Mouse (Mus musculus): ENCODE measurements around the gene Bcl2l2. TPM values are rescaled to one million over a fixed set of nuclear protein-coding genes. Genes with fewer than 3 reads are reported as not detected.

The Bcl2l2 gene
- 5.3 and 6.1 TPM in 2 replicates for polyA plus RNA-seq (2014; fragmentation: Nextera tagmentation; extraction: Ambion mirVana)

DNA sequence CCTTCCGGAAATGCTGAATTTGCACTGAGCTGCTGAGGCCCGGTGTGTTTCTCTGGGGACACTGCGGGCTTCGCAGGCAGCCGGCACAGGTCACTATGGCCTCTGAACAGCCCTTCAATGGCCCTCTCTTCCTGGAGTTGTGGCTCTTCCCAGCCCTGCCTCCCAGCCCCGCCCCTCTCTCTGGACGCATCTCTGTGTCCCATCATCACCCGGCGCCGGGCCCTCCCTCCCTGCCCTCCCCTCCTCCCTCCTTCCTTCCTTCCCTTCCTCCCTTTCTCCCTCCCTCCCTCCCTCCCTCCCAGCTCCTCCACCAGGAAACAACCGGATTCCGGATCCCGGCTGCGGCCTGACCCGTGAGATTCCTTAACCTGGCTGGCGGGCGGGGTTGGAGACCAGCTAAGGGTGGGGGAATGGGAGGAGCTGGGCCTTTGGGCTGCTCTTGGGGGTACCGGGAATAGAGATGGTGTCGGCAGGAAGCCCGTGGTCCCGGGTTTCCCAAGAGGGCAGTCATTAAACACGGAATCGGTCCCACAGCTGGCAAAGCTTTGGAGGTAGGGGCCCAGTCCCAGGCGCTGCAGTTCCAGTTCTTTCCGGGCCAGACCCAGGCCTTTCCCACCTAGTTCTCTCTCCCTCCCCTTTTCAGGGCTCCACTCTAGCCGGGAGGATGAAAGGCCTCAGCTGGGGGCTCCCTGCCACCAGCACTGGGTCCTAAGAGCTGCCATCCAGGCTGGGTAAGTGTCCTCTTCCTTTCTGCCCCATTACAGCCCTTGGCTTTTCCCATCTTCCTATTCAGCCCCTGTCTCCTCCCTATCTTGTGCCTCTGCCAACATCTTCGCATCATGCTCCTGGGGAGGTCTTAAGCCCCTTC, at the start of gene Bcl2l2, which contains the start of gene Gm20521:
Gene Bcl2l2, plus strand, starts transcription at position 224 of the 868 bp plus-strand sequence.
Gene Gm20521, plus strand, starts transcription at position 288 of the 868 bp plus-strand sequence.
- no peaks in the 10 kb centered on the region for H3K27me3 ChIP-seq (ENCODE audit: control insufficient read depth, insufficient read depth, low read length)
- ATAC-seq (ENCODE audit: low FRiP score, low TSS enrichment) = peak; percentile 91
- H3K9ac ChIP-seq (ENCODE audit: low read depth, low read length) = peak within 1 kb of the TSS; percentile 84
- peak within 1 kb of the TSS; percentile 73 for H3K4me3 ChIP-seq (ENCODE audit: low read length)
- H3K36me3 ChIP-seq (ENCODE audit: control insufficient read depth, insufficient read depth, low read length) = peaks cover 12% of the 10 kb centered on the region; the same call in 1 of the 2 replicates
- peak within 1 kb of the TSS; percentile 95 for H3K27ac ChIP-seq (ENCODE audit: low read depth, low read length)
- under 1% methylated on average over 27 of the region's 27 CpGs for WGBS
- H3K4me1 ChIP-seq (ENCODE audit: control insufficient read depth, insufficient read depth, low read length) = peaks cover 7% of the 10 kb centered on the region; the same call in 1 of the 2 replicates
- peak within 1 kb of the TSS; percentile 80 for H3K4me2 ChIP-seq (replicated peaks; ENCODE audit: low read depth, low read length)
- no peaks in the 10 kb centered on the region for H3K9me3 ChIP-seq (ENCODE audit: control insufficient read depth, low read length)

- H3K27ac ChIP-seq (ENCODE audit: low read depth, low read length) = no peak overlapping the region
- H3K4me1 ChIP-seq (ENCODE audit: control insufficient read depth, insufficient read depth, low read length) = no peaks in the 10 kb centered on the region
- no peaks in the 10 kb centered on the region for H3K9me3 ChIP-seq (ENCODE audit: control insufficient read depth, low read length)
- no peak for ATAC-seq (ENCODE audit: low FRiP score, low TSS enrichment)
- H3K4me3 ChIP-seq (ENCODE audit: low read length) = no peak overlapping the region
- WGBS = under 1% methylated on average over 4 of the region's 4 CpGs
- no peaks in the 10 kb centered on the region for H3K36me3 ChIP-seq (ENCODE audit: control insufficient read depth, insufficient read depth, low read length)
- no peaks in the 10 kb centered on the region; the same call in 1 of the 2 replicates for H3K27me3 ChIP-seq (ENCODE audit: control insufficient read depth, insufficient read depth, low read length)
- no peak overlapping the region for H3K4me2 ChIP-seq (replicated peaks; ENCODE audit: low read depth, low read length)
- H3K9ac ChIP-seq (ENCODE audit: low read depth, low read length) = no peak overlapping the region
Measured at GRCm38 (mm10) chr14:54843461-54843860, 39.7 kb upstream of the Bcl2l2 start.

- Histone ChIP-seq H3K4me3 (ENCODE audit: low read length) (no peak overlapping the region), H3K27me3 (ENCODE audit: control insufficient read depth, insufficient read depth, low read length) (no peaks in the 10 kb centered on the region), H3K27ac (ENCODE audit: low read depth, low read length) (no peak overlapping the region), H3K4me2 (replicated peaks; ENCODE audit: low read depth, low read length) (no peak overlapping the region), H3K4me1 (ENCODE audit: control insufficient read depth, insufficient read depth, low read length) (no peaks in the 10 kb centered on the region), H3K9me3 (ENCODE audit: control insufficient read depth, low read length) (no peaks in the 10 kb centered on the region), H3K36me3 (ENCODE audit: control insufficient read depth, insufficient read depth, low read length) (peaks cover 38% of the 10 kb centered on the region), H3K9ac (ENCODE audit: low read depth, low read length) (no peak overlapping the region)
- no peak for ATAC-seq (ENCODE audit: low FRiP score, low TSS enrichment)
- 89% methylated on average over 3 of the region's 3 CpGs for WGBS
Measured at GRCm38 (mm10) chr14:54855726-54856125, 27.5 kb upstream of the Bcl2l2 start.

- H3K36me3 ChIP-seq (ENCODE audit: control insufficient read depth, insufficient read depth, low read length) = peaks cover 38% of the 10 kb centered on the region
- no peaks in the 10 kb centered on the region for H3K4me1 ChIP-seq (ENCODE audit: control insufficient read depth, insufficient read depth, low read length)
- H3K27me3 ChIP-seq (ENCODE audit: control insufficient read depth, insufficient read depth, low read length) = no peaks in the 10 kb centered on the region
- 87% methylated on average over 7 of the region's 7 CpGs for WGBS
- ATAC-seq (ENCODE audit: low FRiP score, low TSS enrichment) = no peak
- no peak overlapping the region for H3K4me3 ChIP-seq (ENCODE audit: low read length)
- no peak overlapping the region for H3K4me2 ChIP-seq (replicated peaks; ENCODE audit: low read depth, low read length)
- no peak overlapping the region for H3K27ac ChIP-seq (ENCODE audit: low read depth, low read length)
- H3K9me3 ChIP-seq (ENCODE audit: control insufficient read depth, low read length) = no peaks in the 10 kb centered on the region
- no peak overlapping the region for H3K9ac ChIP-seq (ENCODE audit: low read depth, low read length)
Measured at GRCm38 (mm10) chr14:54856703-54857102, 26.5 kb upstream of the Bcl2l2 start.

GRCm38 (mm10) chr14:54857891-54858290, 25.3 kb upstream of the Bcl2l2 start:
- WGBS = 90% methylated on average over 9 of the region's 9 CpGs
- no peak overlapping the region for H3K4me2 ChIP-seq (replicated peaks; ENCODE audit: low read depth, low read length)
- no peaks in the 10 kb centered on the region for H3K9me3 ChIP-seq (ENCODE audit: control insufficient read depth, low read length)

DNA sequence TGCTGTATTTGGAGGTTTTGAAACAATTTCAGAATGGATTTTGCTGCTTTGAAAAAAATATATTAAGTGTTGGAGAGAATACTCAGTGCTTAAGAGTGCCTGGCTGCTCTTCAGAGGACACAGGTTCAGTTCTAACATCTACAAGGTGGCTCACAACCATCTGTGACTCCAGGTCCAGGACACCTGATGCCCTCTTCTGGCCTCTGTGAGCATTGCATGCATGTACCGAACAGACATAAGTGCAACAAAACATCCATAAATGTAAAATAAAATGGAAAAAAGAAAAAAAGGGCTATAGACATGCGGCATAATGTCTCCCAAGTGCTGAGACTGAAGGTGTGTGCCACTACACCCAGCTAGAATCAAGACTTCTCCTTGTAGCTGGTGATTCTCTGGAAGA, 22.7 kb upstream of the Bcl2l2 start:
- Histone ChIP-seq H3K4me3 (ENCODE audit: low read length) (no peak overlapping the region), H3K4me1 (ENCODE audit: control insufficient read depth, insufficient read depth, low read length) (no peaks in the 10 kb centered on the region), H3K9me3 (ENCODE audit: control insufficient read depth, low read length) (no peaks in the 10 kb centered on the region), H3K9ac (ENCODE audit: low read depth, low read length) (no peak overlapping the region), H3K4me2 (replicated peaks; ENCODE audit: low read depth, low read length) (no peak overlapping the region), H3K27me3 (ENCODE audit: control insufficient read depth, insufficient read depth, low read length) (no peaks in the 10 kb centered on the region), H3K36me3 (ENCODE audit: control insufficient read depth, insufficient read depth, low read length) (peaks cover 24% of the 10 kb centered on the region), H3K27ac (ENCODE audit: low read depth, low read length) (no peak overlapping the region)
- WGBS = 52% methylated on average over 2 of the region's 2 CpGs
- no peak for ATAC-seq (ENCODE audit: low FRiP score, low TSS enrichment)

More at GRCm38 (mm10) chr14:54857891-54858290, 25.3 kb upstream of the Bcl2l2 start:
- no peak for ATAC-seq (ENCODE audit: low FRiP score, low TSS enrichment)
- Histone ChIP-seq H3K4me3 (ENCODE audit: low read length) (no peak overlapping the region), H3K27me3 (ENCODE audit: control insufficient read depth, insufficient read depth, low read length) (no peaks in the 10 kb centered on the region), H3K9ac (ENCODE audit: low read depth, low read length) (no peak overlapping the region), H3K27ac (ENCODE audit: low read depth, low read length) (no peak overlapping the region), H3K36me3 (ENCODE audit: control insufficient read depth, insufficient read depth, low read length) (peaks cover 38% of the 10 kb centered on the region), H3K4me1 (ENCODE audit: control insufficient read depth, insufficient read depth, low read length) (no peaks in the 10 kb centered on the region)

- Histone ChIP-seq H3K9ac (ENCODE audit: low read depth, low read length) (peak overlapping the region; percentile 89), H3K27ac (ENCODE audit: low read depth, low read length) (peak overlapping the region; percentile 82; the same call in 1 of the 2 replicates), H3K4me2 (replicated peaks; ENCODE audit: low read depth, low read length) (peak overlapping the region; percentile 46), H3K27me3 (ENCODE audit: control insufficient read depth, insufficient read depth, low read length) (no peaks in the 10 kb centered on the region), H3K9me3 (ENCODE audit: control insufficient read depth, low read length) (no peaks in the 10 kb centered on the region), H3K36me3 (ENCODE audit: control insufficient read depth, insufficient read depth, low read length) (no peaks in the 10 kb centered on the region), H3K4me3 (ENCODE audit: low read length) (peak overlapping the region; percentile 82), H3K4me1 (ENCODE audit: control insufficient read depth, insufficient read depth, low read length) (no peaks in the 10 kb centered on the region)
- ATAC-seq (ENCODE audit: low FRiP score, low TSS enrichment) = peak; percentile 100
- WGBS = under 1% methylated on average over 55 of the region's 56 CpGs
Measured at GRCm38 (mm10) chr14:54863501-54864312, 19.5 kb upstream of the Bcl2l2 start.

DNA sequence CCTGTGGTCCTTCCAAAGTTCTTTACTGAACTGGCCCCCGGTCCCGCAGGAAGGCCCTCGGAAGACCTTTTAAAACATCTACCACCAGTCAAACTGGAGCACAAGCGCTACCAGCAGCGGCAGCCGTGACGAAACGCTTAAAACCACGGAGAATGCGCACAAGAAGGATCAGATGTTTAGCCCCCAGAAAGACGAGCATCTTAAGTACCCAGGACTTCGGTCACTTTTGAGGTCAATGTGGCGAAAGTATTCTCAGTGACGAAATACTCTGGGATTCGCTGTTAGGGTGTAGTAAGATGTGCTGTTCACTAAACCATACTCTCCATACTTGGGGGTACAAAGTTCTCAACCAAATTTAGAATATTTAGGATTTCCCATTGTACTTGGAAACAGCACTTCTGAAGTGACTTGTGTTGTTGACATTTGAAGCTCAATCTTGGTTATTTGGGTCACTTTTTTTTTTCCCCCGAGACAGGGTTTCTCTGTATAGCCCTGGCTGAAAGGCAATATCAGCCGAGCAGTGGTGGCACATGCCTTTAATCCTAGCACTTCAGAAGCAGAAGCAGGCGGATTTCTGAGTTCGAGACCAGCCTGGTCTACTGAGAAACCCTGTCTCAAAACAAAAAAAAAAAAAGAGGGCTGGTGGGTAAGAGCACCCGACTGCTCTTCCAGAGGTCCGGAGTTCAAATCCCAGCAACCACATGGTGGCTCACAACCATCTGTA, 18.7 kb upstream of the Bcl2l2 start:
- 0 out of 2 replicates have a peak, but pooled peaks have one; percentile 4 for ATAC-seq (ENCODE audit: low FRiP score, low TSS enrichment)
- H3K9ac ChIP-seq (ENCODE audit: low read depth, low read length) = peak overlapping the region; percentile 89
- no peaks in the 10 kb centered on the region for H3K9me3 ChIP-seq (ENCODE audit: control insufficient read depth, low read length)
- 17% methylated on average over 21 of the region's 21 CpGs for WGBS
- peak overlapping the region; percentile 82; the same call in 1 of the 2 replicates for H3K27ac ChIP-seq (ENCODE audit: low read depth, low read length)
- no peaks in the 10 kb centered on the region for H3K4me1 ChIP-seq (ENCODE audit: control insufficient read depth, insufficient read depth, low read length)
- H3K4me3 ChIP-seq (ENCODE audit: low read length) = peak overlapping the region; percentile 82
- H3K27me3 ChIP-seq (ENCODE audit: control insufficient read depth, insufficient read depth, low read length) = no peaks in the 10 kb centered on the region
- no peaks in the 10 kb centered on the region for H3K36me3 ChIP-seq (ENCODE audit: control insufficient read depth, insufficient read depth, low read length)
- H3K4me2 ChIP-seq (replicated peaks; ENCODE audit: low read depth, low read length) = peak overlapping the region; percentile 46
